Mouse (Mus musculus) kidney, adult 11 months (tissue): ENCODE results near the gene Gps2.

Experiments used
- DNase-seq: peaks from one replicate; pipeline ENCODE4 v3.0.0; 2022

Gps2 gene

GRCm38 (mm10) chr11:69913554-69914371 is at the start of gene Gps2:
Gene Gps2, plus strand, starts transcription at chr11:69913888.
- peak; percentile 90 for DNase-seq

GRCm38 (mm10) chr11:69864138-69864860 is 49.4 kb upstream of the Gps2 start:
- no peak for DNase-seq

- DNase-seq, result no peak
Observed at GRCm38 (mm10) chr11:69865561-69865960, 48.1 kb upstream of the Gps2 start.

GRCm38 (mm10) chr11:69867335-69867734 is 46.4 kb upstream of the Gps2 start:
- no peak for DNase-seq

GRCm38 (mm10) chr11:69870289-69871069 is 43.2 kb upstream of the Gps2 start:
- no peak for DNase-seq

GRCm38 (mm10) chr11:69871822-69872221 is 41.9 kb upstream of the Gps2 start:
- no peak for DNase-seq

- no peak for DNase-seq
Observed at GRCm38 (mm10) chr11:69872451-69872850, 41.2 kb upstream of the Gps2 start.

GRCm38 (mm10) chr11:69876186-69876585 is 37.5 kb upstream of the Gps2 start:
- DNase-seq, result no peak

GRCm38 (mm10) chr11:69876867-69877266 is 36.8 kb upstream of the Gps2 start:
- DNase-seq, result peak; percentile 77

- no peak for DNase-seq
Observed at GRCm38 (mm10) chr11:69877878-69878277, 35.8 kb upstream of the Gps2 start, which contains the start of gene Tmem95. Gene Tmem95, minus strand, starts transcription at chr11:69878018.

GRCm38 (mm10) chr11:69878399-69878798 is 35.3 kb upstream of the Gps2 start:
- no peak for DNase-seq

- no peak for DNase-seq
Observed at GRCm38 (mm10) chr11:69878952-69879351, 34.7 kb upstream of the Gps2 start.

GRCm38 (mm10) chr11:69879711-69880110 is 34.0 kb upstream of the Gps2 start:
- DNase-seq, result no peak

GRCm38 (mm10) chr11:69880506-69880852 is 33.2 kb upstream of the Gps2 start:
- peak; percentile 83 for DNase-seq

GRCm38 (mm10) chr11:69880853-69881603 is 32.7 kb upstream of the Gps2 start, which contains the start of gene Kctd11:
Gene Kctd11, minus strand, starts transcription at chr11:69881406.
- DNase-seq, result peak; percentile 92

GRCm38 (mm10) chr11:69881787-69882670 is 31.7 kb upstream of the Gps2 start:
- DNase-seq, result no peak

- DNase-seq, result no peak
Observed at GRCm38 (mm10) chr11:69883066-69883465, 30.6 kb upstream of the Gps2 start.

GRCm38 (mm10) chr11:69883527-69884151 is 30.0 kb upstream of the Gps2 start:
- DNase-seq, result no peak

GRCm38 (mm10) chr11:69884240-69884639 is 29.4 kb upstream of the Gps2 start:
- DNase-seq, result no peak

GRCm38 (mm10) chr11:69884663-69885062 is 29.0 kb upstream of the Gps2 start:
- no peak for DNase-seq
